Mouse (Mus musculus): ENCODE data around the gene Clmn.

The Clmn gene

DNA sequence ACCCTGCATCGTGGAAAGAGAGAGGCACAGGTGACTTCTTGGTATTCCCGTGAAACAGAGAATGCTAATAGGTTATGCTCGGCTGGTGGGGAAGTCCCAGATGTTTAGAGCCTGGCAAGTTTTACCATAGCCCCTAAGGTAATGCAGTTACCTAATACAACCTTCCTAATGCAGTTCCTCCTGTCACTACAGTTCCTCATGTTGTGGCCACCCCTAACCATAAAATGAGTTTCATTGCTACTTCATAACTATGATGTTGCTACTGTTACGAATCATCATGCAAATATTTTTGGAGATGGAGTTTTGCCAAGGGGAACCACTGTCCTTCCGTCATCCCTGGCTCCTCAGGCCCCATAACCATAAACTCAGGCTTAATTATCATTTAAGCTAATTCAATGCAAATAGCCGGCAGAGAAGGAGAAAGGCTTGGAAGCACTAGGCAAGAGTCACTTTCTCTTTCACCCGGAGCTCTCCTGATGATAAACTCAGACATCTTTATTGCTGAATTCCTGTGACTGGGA lies 53.9 kb downstream of the Clmn start:
- DNase-seq: no peak

GRCm38 (mm10) chr12:104808421-104809067 lies 56.3 kb downstream of the Clmn start:
- DNase-seq: no peak

GRCm38 (mm10) chr12:104806680-104807375 lies 58.0 kb downstream of the Clmn start:
- DNase-seq: no peak

DNA sequence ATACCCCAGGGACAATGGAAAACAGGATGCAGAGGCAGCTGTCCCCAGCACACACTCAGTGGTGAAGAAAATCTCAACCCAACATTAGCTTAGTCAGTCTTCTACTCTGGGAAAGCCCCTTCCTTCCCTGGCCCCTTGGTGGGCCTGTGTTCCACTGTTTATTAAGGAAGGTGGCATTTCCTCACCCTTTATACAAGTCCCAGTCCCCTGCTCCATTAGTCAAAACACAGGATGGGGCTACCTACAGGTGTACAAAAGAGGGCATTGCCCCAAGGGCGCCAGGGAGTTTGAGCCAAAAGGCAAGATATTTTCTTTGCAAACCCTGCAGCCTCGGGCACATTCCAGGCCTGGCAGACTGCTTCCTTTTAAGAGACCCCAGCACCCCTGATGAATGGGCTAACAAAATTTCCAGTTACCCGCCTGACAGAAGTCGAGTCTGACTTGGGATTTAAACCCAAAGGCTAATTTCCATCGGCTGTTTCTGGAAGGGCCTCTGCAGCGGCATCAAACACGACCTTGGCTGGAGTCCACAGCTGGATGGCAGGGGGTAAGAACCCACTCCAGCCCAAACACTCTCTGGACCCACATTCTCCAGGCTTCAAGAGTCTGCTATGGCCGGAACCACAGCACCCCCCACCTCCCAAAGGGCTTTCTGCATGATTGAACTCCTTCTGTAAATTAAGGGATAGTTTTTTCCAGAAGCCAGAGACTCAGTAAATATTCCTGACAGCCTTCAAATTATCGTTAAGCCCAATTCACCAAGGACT lies 63.2 kb downstream of the Clmn start:
- DNase-seq: no peak

DNA sequence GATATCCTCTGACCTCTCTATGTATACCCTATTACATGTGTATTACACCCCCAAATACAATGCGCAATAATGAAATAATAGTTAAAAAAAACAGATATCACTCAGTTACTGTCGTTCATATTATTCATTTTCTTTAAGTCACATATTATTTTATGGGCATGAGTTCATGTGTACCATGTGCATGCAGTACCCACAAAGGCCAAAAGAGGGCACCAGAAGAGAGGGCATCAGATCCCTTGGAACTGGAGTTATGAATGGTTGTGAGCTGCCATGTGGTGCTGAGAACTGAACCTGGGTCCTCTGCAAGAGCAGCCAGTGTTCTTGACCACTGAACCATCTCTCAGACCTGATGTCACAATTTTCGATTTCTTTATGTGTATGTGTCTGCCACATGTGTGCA lies 65.5 kb downstream of the Clmn start:
- no peak for DNase-seq

GRCm38 (mm10) chr12:104797905-104798304 lies 67.0 kb downstream of the Clmn start:
- no peak for DNase-seq

DNA sequence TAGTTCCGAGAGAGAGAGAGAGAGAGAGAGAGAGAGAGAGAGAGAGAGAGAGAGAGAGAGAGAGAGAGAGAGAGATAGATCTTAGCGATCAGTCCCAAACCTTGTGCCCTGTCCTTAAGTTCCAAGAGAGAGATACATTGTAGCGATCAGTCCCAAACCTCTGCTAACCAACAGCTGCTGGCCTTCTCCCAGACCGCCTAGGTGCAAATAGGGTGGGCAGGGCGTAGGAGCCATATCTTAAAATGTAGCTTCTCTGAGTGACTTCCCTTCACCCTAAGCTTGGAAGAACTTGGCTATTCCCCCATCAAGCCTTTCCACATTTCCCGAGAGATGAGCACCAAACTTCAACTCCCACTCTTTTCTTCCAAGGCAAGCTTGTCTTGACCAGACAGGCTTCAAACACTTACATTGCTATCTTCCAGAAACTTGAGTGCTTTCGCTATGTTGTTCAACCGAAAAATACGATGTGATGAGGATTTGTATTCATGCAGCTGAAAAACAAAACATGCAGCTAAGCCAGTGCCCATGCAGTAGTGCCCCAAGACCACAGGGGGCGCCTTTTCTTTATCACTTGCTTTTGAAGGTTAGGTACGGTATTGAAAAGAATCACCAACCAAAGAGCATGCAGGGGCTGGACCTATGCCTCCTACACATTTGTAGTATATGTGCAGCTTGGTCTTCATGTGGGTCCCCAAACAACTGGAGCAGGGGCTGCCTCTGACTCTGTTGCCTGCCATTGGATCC lies 68.1 kb downstream of the Clmn start:
- no peak for DNase-seq

GRCm38 (mm10) chr12:104794957-104795356 lies 69.9 kb downstream of the Clmn start:
- DNase-seq: no peak

GRCm38 (mm10) chr12:104793486-104793885 lies 71.4 kb downstream of the Clmn start:
- DNase-seq: no peak

DNA sequence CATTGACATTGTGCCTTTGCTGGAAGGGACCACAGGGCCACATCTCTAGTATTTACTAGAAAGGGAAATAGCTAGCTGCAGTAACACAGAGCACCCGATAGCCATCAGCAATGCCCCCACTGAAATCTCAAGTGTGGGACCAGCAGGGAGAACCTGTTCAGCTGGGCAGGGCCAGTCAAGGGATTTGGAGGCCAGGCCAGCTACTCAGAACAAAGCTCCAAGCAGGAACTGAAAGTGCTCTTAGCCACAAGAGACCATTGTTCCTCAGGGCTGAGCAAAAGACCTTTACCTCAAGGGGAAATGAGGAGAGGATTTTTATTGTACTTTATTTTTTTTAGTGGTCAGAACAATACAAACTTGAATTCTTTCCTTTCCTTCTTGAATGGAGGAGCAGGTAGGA lies 87.3 kb downstream of the Clmn start:
- no peak for DNase-seq

GRCm38 (mm10) chr12:104771941-104772340 lies 92.9 kb downstream of the Clmn start:
- DNase-seq: no peak

GRCm38 (mm10) chr12:104769201-104769785 lies 95.6 kb downstream of the Clmn start:
- no peak for DNase-seq

- no peak for DNase-seq
Observed at GRCm38 (mm10) chr12:104767183-104767582, 97.7 kb downstream of the Clmn start.

DNA sequence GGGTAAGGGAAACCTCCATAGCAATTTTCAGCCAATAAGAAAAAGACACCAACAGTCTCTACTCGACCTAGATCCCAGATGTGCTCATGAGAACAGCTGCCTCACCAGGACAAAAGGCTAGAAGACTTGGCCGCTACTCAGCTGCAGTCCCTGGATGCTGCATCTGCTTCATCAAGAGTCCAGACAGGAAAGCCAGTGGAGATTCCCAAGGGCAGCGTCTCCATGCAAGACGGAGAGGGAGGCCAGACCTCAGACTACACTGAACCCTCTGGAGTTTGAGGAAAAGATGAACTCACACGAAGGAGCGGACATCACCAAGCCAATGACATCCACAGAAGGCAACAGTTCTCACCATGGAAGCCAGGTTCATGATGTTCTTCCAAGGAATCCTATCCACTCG lies 99.1 kb downstream of the Clmn start:
- DNase-seq: no peak

- DNase-seq: no peak
Observed at GRCm38 (mm10) chr12:104765116-104765515, 99.8 kb downstream of the Clmn start.

- DNase-seq: no peak
Observed at GRCm38 (mm10) chr12:104763918-104764317, 101.0 kb downstream of the Clmn start.

DNA sequence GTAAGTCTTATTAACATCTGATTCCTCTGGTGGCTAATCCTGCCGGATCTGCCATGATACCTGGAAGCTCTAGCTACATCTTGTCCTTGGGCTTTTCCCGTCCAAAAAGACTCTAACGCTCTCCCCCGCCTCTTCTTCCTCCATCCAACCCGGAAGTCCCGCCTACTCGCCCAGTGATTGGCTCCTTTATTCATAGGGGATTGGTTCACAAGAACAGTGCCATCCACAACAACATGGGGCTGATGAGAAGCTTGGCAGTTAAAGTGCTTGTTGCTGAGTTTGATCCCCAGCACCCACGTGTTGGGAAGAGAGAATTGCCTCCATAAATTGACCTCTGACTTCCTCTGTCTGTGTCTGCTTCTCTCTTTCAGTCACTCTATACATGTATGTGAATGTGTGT lies 103.5 kb downstream of the Clmn start:
- DNase-seq: no peak

- no peak for DNase-seq
Observed at GRCm38 (mm10) chr12:104758066-104758465, 106.8 kb downstream of the Clmn start.

- DNase-seq: no peak
Observed at GRCm38 (mm10) chr12:104753686-104754085, 111.2 kb downstream of the Clmn start.

DNA sequence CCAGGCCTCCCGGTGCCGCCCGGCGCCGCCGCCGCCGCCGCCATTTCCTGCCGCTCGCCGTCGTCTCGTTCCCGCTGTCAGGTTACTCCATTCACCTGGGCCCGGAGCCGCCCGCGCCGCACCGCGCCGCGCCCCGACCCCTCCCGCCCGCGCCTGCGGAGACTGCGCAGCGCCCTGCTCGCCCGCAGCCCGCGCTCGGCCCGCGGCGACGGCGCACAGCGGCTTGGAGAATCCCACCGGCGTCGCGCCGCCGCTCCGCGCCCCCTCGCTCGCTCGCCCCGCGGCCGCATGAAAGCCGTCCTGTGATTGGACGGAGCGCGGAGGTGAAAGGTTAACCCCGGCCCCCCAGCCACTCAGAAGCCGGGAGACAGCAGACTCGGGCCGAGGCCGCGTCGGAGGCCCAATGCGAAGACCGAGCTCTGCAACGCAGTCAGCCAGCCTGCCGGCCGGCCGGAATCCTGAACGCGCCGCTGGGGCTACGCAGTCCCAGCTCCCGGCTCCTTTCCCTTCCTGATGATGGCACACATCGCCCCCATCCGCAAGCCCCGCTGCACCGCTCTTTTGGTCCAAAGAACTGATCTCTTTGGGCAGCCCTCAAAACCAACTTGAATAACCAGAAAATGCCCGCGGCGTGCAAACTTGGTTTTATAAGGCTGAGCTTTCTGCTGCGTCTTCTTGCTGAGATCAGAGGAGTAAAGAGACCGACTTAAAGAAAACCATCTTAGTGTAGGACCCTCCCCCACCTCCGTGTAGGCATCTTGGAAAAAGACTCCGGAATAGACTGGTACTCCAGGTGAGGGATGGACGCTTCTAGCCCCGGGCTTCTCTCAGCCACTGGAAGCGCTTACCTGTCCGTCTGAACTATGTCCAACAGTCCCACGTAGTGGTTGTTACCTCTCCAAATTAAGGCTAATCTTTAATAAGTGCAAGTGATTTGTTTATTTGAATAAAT lies 112.8 kb downstream of the Clmn start, which contains the start of gene Dicer1:
Dicer1 (minus strand) TSS at position 139 of the 952 bp plus-strand sequence.
- peak; percentile 99 for DNase-seq

GRCm38 (mm10) chr12:104751331-104751813 lies 113.5 kb downstream of the Clmn start:
- peak; percentile 39 for DNase-seq

Data from right cerebral cortex, postnatal 14 days (tissue).